Mouse (Mus musculus) olfactory bulb, adult 2 months (tissue): ENCODE measurements around the gene Zbtb40.

ENCODE experiments used
- CTCF ChIP-seq: fragments of 200-500 bp; IDR thresholded peaks from 2 replicates; pipeline ENCODE4 v1.5.1; 2012; ENCODE audit warnings: low read depth, mild to moderate bottlenecking, low read length, moderate library complexity; ENCODE audit not compliant: insufficient read depth
- POLR2A ChIP-seq: fragments of 200-500 bp; IDR thresholded peaks from 2 replicates; pipeline ENCODE4 v1.6.1; 2012; ENCODE audit warnings: mild to moderate bottlenecking, low read depth, low read length, moderate library complexity; ENCODE audit not compliant: insufficient read depth

GRCm38 (mm10) chr4:137048550-137049032 is at the start of gene Zbtb40:
- no peak for TF ChIP-seq CTCF
- TF ChIP-seq POLR2A: peak; percentile 46; the same call in 1 of the 2 replicates
